Mouse (Mus musculus): Measurements from ENCODE around the gene Avpr1a. TPM values are rescaled to one million over a fixed set of nuclear protein-coding genes. Genes with fewer than 3 reads are reported as not detected.

The Avpr1a gene
- polyA plus RNA-seq, 1 experiment from 2014 or later = 0.20 TPM

GRCm38 (mm10) chr10:122449856-122450255 is 1.6 kb downstream of the Avpr1a start:
- no peak overlapping the region for H3K9ac ChIP-seq (ENCODE audit: low read length)
- H3K4me1 ChIP-seq (replicated peaks; ENCODE audit: control insufficient read depth, insufficient read depth, low read length) = 0 out of 2 replicates have a peak, but pooled peaks cover 8% of the 10 kb centered on the region
- DNase-seq (ENCODE audit: low spot score) (no peak), ATAC-seq (replicated peaks; ENCODE audit: low FRiP score) (no peak)
- H3K27me3 ChIP-seq (ENCODE audit: control insufficient read depth, insufficient read depth, low read length) = peaks cover 23% of the 10 kb centered on the region
- no peaks in the 10 kb centered on the region for H3K36me3 ChIP-seq (ENCODE audit: control insufficient read depth, insufficient read depth, low read length)
- H3K4me2 ChIP-seq (ENCODE audit: low read depth, low read length, severe bottlenecking) = no peak overlapping the region
- H3K4me3 ChIP-seq (ENCODE audit: low read depth, low read length) = no peak overlapping the region
- H3K27ac ChIP-seq (ENCODE audit: low read depth, low read length) = no peak overlapping the region
- no peaks in the 10 kb centered on the region for H3K9me3 ChIP-seq (ENCODE audit: control insufficient read depth, low read length)

GRCm38 (mm10) chr10:122453466-122453865 is 5.2 kb downstream of the Avpr1a start:
- WGBS = 84% methylated on average over 3 of the region's 3 CpGs
- Histone ChIP-seq H3K27me3 (ENCODE audit: control insufficient read depth, insufficient read depth, low read length) (peaks cover 14% of the 10 kb centered on the region), H3K27ac (ENCODE audit: low read depth, low read length) (no peak overlapping the region), H3K4me3 (ENCODE audit: low read depth, low read length) (no peak overlapping the region), H3K9me3 (ENCODE audit: control insufficient read depth, low read length) (no peaks in the 10 kb centered on the region), H3K4me2 (ENCODE audit: low read depth, low read length, severe bottlenecking) (no peak overlapping the region), H3K4me1 (replicated peaks; ENCODE audit: control insufficient read depth, insufficient read depth, low read length) (0 out of 2 replicates have a peak, but pooled peaks cover 3% of the 10 kb centered on the region), H3K36me3 (ENCODE audit: control insufficient read depth, insufficient read depth, low read length) (no peaks in the 10 kb centered on the region), H3K9ac (ENCODE audit: low read length) (no peak overlapping the region)
- DNase-seq (ENCODE audit: low spot score) (no peak), ATAC-seq (replicated peaks; ENCODE audit: low FRiP score) (no peak)

- Histone ChIP-seq H3K27ac (ENCODE audit: low read depth, low read length) (no peak overlapping the region), H3K36me3 (ENCODE audit: control insufficient read depth, insufficient read depth, low read length) (no peaks in the 10 kb centered on the region), H3K9ac (ENCODE audit: low read length) (no peak overlapping the region), H3K9me3 (ENCODE audit: control insufficient read depth, low read length) (no peaks in the 10 kb centered on the region), H3K4me3 (ENCODE audit: low read depth, low read length) (no peak overlapping the region), H3K27me3 (ENCODE audit: control insufficient read depth, insufficient read depth, low read length) (no peaks in the 10 kb centered on the region), H3K4me1 (replicated peaks; ENCODE audit: control insufficient read depth, insufficient read depth, low read length) (no peaks in the 10 kb centered on the region), H3K4me2 (ENCODE audit: low read depth, low read length, severe bottlenecking) (no peak overlapping the region)
- 89% methylated on average over 11 of the region's 11 CpGs for WGBS
- ATAC-seq (replicated peaks; ENCODE audit: low FRiP score) (no peak), DNase-seq (ENCODE audit: low spot score) (no peak)
Observed at GRCm38 (mm10) chr10:122455793-122456192, 7.5 kb downstream of the Avpr1a start.

GRCm38 (mm10) chr10:122476846-122477245 is 28.5 kb downstream of the Avpr1a start:
- ATAC-seq (replicated peaks; ENCODE audit: low FRiP score) (no peak), DNase-seq (ENCODE audit: low spot score) (no peak)
- 82% methylated on average over 5 of the region's 5 CpGs for WGBS
- H3K9me3 ChIP-seq (ENCODE audit: control insufficient read depth, low read length) = no peaks in the 10 kb centered on the region
- H3K27me3 ChIP-seq (ENCODE audit: control insufficient read depth, insufficient read depth, low read length) = no peaks in the 10 kb centered on the region
- H3K4me2 ChIP-seq (ENCODE audit: low read depth, low read length, severe bottlenecking) = no peak overlapping the region
- no peak overlapping the region for H3K4me3 ChIP-seq (ENCODE audit: low read depth, low read length)
- no peaks in the 10 kb centered on the region for H3K36me3 ChIP-seq (ENCODE audit: control insufficient read depth, insufficient read depth, low read length)
- no peak overlapping the region for H3K9ac ChIP-seq (ENCODE audit: low read length)
- no peak overlapping the region for H3K27ac ChIP-seq (ENCODE audit: low read depth, low read length)
- H3K4me1 ChIP-seq (replicated peaks; ENCODE audit: control insufficient read depth, insufficient read depth, low read length) = no peaks in the 10 kb centered on the region

- DNase-seq (ENCODE audit: low spot score) (no peak), ATAC-seq (replicated peaks; ENCODE audit: low FRiP score) (0 out of 2 replicates have a peak, but pooled peaks have one; percentile 1)
- WGBS = 10% methylated on average over 2 of the region's 2 CpGs
- no peak overlapping the region for H3K27ac ChIP-seq (ENCODE audit: low read depth, low read length)
- no peak overlapping the region for H3K9ac ChIP-seq (ENCODE audit: low read length)
- peaks cover 3% of the 10 kb centered on the region for H3K4me1 ChIP-seq (replicated peaks; ENCODE audit: control insufficient read depth, insufficient read depth, low read length)
- no peaks in the 10 kb centered on the region for H3K36me3 ChIP-seq (ENCODE audit: control insufficient read depth, insufficient read depth, low read length)
- no peaks in the 10 kb centered on the region for H3K9me3 ChIP-seq (ENCODE audit: control insufficient read depth, low read length)
- H3K4me3 ChIP-seq (ENCODE audit: low read depth, low read length) = no peak overlapping the region
- no peak overlapping the region for H3K4me2 ChIP-seq (ENCODE audit: low read depth, low read length, severe bottlenecking)
- no peaks in the 10 kb centered on the region for H3K27me3 ChIP-seq (ENCODE audit: control insufficient read depth, insufficient read depth, low read length)
Observed at GRCm38 (mm10) chr10:122498551-122498950, 50.3 kb downstream of the Avpr1a start.

- no peaks in the 10 kb centered on the region for H3K9me3 ChIP-seq (ENCODE audit: control insufficient read depth, low read length)
- no peaks in the 10 kb centered on the region for H3K27me3 ChIP-seq (ENCODE audit: control insufficient read depth, insufficient read depth, low read length)
- H3K4me3 ChIP-seq (ENCODE audit: low read depth, low read length) = no peak overlapping the region
- ATAC-seq (replicated peaks; ENCODE audit: low FRiP score) (peak; percentile 37; the same call in 1 of the 2 replicates), DNase-seq (ENCODE audit: low spot score) (no peak)
- WGBS = 11% methylated on average over 6 of the region's 6 CpGs
- no peaks in the 10 kb centered on the region for H3K36me3 ChIP-seq (ENCODE audit: control insufficient read depth, insufficient read depth, low read length)
- H3K4me1 ChIP-seq (replicated peaks; ENCODE audit: control insufficient read depth, insufficient read depth, low read length) = peaks cover 3% of the 10 kb centered on the region
- no peak overlapping the region for H3K9ac ChIP-seq (ENCODE audit: low read length)
- H3K27ac ChIP-seq (ENCODE audit: low read depth, low read length) = no peak overlapping the region
- H3K4me2 ChIP-seq (ENCODE audit: low read depth, low read length, severe bottlenecking) = no peak overlapping the region
Observed at GRCm38 (mm10) chr10:122499306-122499705, 51.0 kb downstream of the Avpr1a start.

Other genes with a start within 250 kb of the Avpr1a start
- gene Ppm1h, start 230.3 kb downstream of the Avpr1a start, polyA plus RNA-seq (2014; fragmentation: Nextera tagmentation; extraction: Ambion mirVana) = 3.6 and 4.1 TPM in 2 replicates